Mouse (Mus musculus) c-Kit-positive CD71-negative TER-119-negative erythroid progenitor cells, embryonic 14.5 days (primary cell): ENCODE results near the gene Hist1h2bp.
"Not testable (repeated sequence)": the region's sequence is repeated elsewhere in the genome, so short reads cannot be mapped to it uniquely, and the experiment has no call there.

Experiments used
- DNase-seq: peaks from one replicate; pipeline ENCODE4 v3.0.0-alpha.2; 2013; ENCODE audit warnings: low read depth

The Hist1h2bp gene

GRCm38 (mm10) chr13:21786899-21787629, at the start of gene Hist1h2bp, which contains the start of gene Hist1h2an:
Hist1h2bp (plus strand) TSS chr13:21787461.
Hist1h2an (minus strand) TSS chr13:21787218.
- DNase-seq, result peak; percentile 93

GRCm38 (mm10) chr13:21745006-21745405, 42.3 kb upstream of the Hist1h2bp start:
- no peak for DNase-seq

DNA sequence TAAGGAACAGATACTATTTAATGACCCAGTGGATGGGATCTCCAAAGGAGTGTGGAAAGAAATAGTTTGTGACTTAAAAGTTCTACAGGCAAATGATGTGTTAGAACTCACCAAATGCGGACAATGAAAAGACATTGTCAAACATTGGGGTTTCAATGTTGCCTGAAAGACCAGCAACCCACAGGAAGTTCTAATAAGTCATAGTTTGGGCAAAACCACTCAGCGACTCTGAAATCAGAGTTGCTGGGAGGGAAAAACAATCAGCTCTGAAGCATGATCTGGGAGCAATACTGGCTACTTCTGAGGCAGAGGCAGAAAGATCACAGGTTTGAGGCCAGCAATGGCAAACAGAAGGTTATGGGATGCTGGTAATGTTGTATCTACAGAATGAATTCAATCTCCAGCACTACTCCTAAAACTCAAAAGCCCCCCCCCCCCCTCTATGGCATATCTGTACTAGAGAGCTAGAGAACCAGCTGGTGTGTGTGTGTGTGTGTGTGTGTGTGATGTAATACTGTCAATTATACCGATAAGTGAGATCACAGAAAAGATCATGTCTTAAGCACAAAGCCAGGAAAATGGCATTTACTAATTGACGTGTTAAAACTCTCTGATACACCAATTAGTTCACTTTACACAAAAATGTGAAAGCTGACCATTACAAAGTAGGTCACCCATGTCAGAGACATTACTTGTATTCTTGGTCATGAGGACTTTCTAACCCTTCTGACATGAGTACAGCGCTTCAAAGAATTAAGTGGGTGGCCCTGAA, 37.7 kb upstream of the Hist1h2bp start:
- DNase-seq, result no peak

- DNase-seq, result peak; percentile 74
These were observed 36.9 kb upstream of the Hist1h2bp start, which contains the start of gene Hist1h4k for GRCm38 (mm10) chr13:21750159-21751017. Hist1h4k (minus strand) TSS chr13:21750505.

GRCm38 (mm10) chr13:21751417-21751816, 35.8 kb upstream of the Hist1h2bp start:
- no peak for DNase-seq

DNA sequence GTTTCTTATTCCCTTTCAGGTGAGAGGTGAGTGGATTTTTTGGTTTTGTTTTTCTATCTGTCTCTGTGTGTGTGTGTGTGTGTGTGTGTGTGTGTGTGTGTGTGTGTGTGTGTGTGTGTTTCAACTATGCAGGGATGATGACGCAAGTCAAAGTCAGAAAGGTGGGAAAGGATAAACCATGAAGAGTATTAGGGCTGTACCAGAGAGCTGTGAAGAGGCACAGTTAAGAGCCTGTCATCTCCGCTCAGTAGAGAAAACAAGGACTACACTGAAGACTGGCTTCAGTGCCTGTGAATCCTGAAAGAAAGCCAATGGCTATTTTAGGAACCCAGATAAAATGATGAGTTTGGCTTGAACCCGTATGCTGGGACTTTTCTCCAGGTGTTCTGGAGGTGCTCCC, 35.4 kb upstream of the Hist1h2bp start:
- no peak for DNase-seq

- DNase-seq, result no peak
These were observed 34.9 kb upstream of the Hist1h2bp start for GRCm38 (mm10) chr13:21752356-21752755.

DNA sequence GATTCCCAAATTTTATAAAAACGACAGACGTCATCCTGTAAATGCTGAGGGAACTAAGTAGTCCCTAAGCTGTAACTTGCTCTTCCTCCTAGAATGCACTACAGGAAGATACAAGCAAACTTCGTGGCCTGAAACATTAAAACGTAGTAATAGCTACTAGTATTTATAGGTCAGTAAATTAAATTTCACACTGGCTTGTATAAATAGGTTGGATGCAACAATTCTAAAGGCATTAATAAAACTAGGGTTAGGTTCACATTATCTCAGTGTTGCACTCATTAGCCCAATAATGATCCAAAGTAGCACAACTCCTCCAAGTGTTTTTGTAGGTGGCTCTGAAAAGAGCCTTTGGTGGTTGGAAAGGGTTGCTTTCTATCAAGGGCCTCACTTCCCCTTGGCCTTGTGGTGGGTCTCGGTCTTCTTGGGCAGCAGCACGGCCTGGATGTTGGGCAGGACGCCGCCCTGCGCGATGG, 34.2 kb upstream of the Hist1h2bp start:
- DNase-seq, result no peak

GRCm38 (mm10) chr13:21753524-21754285, 33.6 kb upstream of the Hist1h2bp start, which contains the start of the genes Hist1h2ak and Hist1h2bn:
Hist1h2ak (minus strand) TSS chr13:21753827.
Hist1h2bn (plus strand) TSS chr13:21754123.
- peak; percentile 87 for DNase-seq

GRCm38 (mm10) chr13:21754294-21755001, 32.8 kb upstream of the Hist1h2bp start:
- peak; percentile 50 for DNase-seq

GRCm38 (mm10) chr13:21755707-21756106, 31.6 kb upstream of the Hist1h2bp start:
- DNase-seq, result no peak

DNA sequence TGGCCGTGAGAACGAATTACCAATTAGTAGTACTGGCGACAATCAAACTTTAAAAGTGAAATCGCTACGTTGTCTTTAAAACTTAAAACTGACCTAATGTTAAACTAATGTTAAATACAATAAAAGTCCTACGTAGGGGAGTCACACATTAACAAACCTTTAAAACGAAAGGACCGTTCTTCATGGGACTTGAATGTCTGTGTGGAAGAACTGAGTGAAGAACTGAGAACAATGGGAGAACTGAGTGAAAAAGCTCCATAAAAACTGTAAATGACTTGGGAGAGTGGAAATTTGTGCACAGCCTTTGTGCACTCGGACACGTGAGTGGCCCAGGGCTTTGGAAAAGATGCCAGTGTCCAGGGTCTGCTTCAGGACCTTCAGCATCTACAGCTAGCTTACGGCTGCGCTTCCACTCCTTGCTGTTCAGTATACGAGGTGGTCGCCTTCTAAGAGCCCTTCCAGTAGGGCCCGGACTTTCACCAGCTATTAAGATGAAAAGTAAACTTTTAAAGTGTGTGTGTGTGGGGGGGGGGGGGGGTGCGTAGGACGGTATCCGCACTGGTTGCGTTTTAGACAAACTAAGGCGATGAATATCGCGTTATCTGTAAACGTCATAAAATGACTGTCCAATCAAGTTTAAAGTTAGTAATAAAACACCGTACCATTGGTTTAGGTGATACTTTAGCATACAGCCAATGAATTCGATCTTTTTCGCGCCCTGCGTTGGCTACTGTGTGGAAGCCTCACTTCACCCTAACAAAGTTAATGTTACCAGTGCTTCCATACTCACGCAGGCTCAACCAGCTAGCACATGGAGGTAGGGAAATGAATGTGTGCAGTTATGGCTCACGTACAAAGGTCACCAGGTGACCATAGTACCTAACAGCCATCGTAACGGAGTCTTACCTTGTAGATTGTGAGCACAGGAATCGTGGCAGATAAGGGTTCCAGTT, 8.2 kb upstream of the Hist1h2bp start:
- peak; percentile 65 for DNase-seq

DNA sequence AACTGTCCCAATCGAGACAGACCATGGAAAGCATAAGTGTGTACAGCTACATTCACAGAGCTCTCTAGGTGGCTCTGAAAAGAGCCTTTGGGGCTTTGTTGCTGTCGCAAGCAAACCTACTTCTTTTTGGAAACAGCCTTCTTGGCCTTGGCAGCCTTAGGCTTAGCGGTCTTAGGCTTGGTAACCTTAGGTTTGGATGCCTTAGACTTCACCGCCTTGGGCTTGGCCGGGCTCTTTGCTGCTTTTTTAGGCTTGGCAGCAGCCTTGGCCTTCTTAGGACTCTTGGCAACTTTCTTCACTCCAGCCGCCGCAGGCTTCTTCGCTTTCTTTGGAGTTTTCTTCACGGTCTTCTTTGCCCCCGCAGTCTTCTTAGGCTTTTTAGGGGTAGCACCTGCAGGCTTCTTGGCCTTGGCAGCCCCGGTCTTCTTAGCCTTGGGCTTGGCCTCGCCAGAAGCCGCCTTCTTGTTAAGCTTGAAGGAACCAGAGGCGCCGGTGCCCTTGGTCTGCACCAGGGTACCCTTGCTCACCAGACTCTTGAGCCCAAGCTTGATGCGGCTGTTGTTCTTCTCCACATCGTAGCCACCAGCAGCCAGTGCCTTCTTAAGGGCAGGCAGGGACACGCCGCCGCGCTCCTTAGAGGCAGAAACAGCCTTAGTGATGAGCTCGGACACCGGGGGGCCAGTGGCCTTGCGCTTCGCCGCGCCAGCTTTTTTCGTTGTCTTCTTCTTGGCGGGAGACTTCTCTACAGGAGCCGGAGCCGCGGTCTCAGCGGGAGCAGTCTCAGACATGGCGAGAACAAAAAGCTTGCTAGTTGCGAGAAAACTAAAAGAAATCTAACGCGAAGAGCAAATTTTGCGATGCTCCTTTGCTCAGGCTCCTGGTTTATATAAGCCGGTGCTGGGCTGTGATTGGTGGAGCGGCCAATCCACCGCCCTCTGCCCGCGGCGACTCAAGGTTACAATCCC, 7.2 kb upstream of the Hist1h2bp start, which contains the start of gene Hist1h1b:
Hist1h1b (minus strand) TSS at position 859 of the 965 bp plus-strand sequence.
- DNase-seq, result peak; percentile 65

DNA sequence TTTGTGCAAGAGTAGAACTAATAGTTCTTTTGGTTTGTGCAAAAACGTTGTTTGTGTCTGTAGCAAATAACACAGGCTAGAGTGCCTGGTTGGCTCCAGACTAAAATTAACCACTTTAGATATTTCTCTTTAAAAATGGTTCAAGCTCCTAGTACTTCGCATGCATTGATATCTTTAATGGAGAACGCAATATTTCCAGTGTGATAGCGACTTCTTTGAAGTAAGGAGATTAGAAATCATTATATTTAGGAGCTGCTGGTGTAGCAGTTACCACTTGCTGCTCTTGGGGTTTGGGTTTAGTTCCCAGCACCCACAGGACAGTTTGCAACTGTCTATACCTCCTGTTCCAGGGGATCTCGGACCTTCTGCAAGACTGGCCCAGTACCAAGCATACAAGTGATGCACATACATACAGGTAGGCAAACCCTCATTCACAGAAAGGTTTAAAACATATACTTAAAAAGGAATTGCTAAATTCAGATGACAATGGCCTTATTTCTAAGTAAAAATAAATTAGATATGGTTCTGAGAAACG, 6.2 kb upstream of the Hist1h2bp start:
- DNase-seq, result no peak

- no peak for DNase-seq
These were observed 5.6 kb upstream of the Hist1h2bp start for GRCm38 (mm10) chr13:21781639-21782038.

DNA sequence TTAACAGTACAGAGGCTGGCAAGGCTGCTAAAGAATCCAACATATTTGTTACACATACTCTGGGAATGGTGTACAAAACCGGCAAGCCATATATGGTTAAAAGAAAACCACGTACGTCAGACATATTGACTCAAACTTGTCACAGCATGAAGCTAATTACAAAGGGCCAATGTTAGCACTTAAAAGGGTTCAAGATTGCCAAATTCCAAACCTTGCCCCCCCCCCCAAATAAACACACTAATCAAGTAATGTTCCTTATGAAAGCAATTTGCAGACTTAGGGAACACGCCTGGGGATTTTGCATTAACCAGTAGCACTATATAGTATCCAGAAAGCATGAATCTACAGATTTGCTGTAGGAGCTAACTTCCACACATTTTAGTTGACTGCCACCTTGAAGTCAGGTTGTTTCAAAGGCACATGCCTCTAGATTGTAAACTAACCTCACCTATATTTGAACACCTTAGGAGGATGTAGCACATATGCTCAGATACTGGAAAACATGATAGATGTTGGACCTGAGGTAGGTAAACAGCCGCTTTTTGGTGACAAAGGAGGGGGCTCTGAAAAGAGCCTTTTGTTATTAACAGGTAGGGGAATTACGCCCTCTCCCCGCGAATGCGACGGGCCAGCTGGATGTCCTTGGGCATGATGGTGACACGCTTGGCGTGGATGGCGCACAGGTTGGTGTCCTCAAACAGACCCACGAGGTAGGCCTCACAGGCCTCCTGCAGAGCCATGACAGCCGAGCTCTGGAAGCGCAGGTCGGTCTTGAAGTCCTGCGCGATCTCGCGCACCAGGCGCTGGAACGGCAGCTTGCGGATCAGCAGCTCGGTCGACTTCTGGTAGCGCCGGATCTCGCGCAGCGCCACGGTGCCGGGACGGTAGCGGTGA, 4.7 kb upstream of the Hist1h2bp start:
- not testable (repeated sequence) for DNase-seq

DNA sequence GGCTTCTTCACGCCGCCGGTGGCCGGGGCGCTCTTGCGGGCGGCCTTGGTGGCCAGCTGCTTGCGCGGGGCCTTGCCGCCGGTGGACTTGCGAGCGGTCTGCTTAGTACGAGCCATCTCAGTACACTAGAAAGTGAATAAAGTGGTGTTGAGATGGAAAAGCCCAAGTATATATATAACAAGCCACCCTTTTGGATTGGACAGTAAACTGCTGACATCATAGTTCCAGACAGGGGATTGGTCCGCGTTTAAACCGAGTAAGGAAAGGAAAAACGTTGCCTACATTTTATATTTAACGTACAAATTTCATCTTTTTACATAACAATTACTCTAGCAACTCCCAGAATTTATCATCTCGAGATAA, 4.0 kb upstream of the Hist1h2bp start, which contains the start of gene Hist1h3i:
Hist1h3i (minus strand) TSS at position 116 of the 363 bp plus-strand sequence.
- peak; percentile 83 for DNase-seq
